Mouse (Mus musculus): Measurements from ENCODE around the gene Pias3.

DNA sequence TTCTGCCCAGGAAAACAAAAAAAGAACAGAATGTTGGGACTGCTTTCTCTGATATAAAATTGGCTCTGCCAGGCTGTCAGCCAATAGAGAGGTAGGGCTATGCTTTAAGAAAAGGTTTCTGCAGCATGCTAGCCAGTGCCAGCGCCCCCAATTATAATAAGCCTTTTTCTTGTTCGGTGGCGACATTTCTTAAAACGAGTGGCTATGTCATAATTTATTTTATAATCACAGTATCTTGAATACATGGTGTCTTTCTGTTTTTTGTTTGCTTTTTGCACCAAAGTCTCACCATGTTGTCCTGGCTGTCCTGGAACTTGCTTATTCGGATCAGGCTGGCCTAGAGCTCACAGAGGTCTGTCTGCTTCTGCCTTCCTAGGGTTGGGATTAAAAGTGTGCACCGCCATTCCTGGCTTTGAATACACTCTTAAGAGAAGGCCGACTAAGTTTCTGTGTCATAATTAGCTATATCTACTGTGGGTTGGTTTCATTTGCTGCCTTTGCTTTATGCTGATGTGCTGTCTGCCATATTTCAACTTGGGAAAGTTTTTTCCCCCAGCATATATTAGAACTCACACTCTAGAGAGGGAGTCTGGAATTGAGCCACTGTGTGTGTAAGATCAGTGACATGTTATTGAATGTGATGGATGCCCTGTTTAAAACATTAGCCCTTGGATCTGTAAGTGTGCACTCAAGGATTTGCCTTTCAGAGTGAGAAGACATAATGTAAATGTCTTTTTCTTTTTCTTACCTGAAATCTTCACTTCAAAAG is 32.6 kb downstream of the Pias3 start:
- no peak for TF ChIP-seq CTCF (IDR thresholded peaks at IDR 0.05; ENCODE audit: low read depth)
- no peak for TF ChIP-seq EP300 (IDR thresholded peaks at IDR 0.05; ENCODE audit: low read depth)
